Mouse (Mus musculus): ENCODE data around the gene Ppp2r5b.

DNA sequence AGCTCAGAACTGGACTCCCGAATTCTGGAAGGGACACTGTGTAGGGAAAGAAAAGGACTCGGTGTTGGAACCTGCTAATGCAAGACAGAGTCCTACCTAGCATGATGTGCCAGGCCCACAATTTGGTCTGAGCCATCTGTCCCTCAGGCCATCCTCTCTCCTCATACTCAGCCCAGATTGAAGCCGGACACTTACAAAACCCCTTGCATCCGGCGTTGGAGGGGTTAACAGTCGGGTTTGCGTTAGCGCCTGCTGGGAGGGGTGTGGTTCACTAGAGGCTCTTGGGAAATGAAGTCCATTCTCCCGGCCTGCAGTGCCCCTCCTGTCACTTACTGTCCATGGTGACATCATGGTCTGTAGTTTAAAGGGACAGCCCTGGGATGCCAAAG is 375 bp upstream of the Ppp2r5b start:
- TF ChIP-seq CTCF (IDR thresholded peaks at IDR 0.05; ENCODE audit: low read depth) (no peak), EP300 (IDR thresholded peaks at IDR 0.05; ENCODE audit: low read depth) (peak; percentile 91)
